Mouse (Mus musculus) hindbrain, postnatal 0 days (tissue): ENCODE data around the gene Atp5s. TPM values are rescaled to one million over a fixed set of nuclear protein-coding genes. Genes with fewer than 3 reads are reported as not detected.

Experiments used
- ATAC-seq: fragments of 200-750 bp; cut with Nextera tagmentation; 2 replicates; pipeline ENCODE4 v1.8.0; 2017; ENCODE audit warnings: mild to moderate bottlenecking, moderate TSS enrichment, moderate library complexity
- DNase-seq: peaks from one replicate; pipeline ENCODE4 v3.0.0-alpha.2; 2015; ENCODE audit warnings: low spot score
- H3K27ac ChIP-seq: fragments of 300-500 bp; sonication (generic); 2 replicates; pipeline ENCODE4 v1.5.1; 2014; ENCODE audit warnings: mild to moderate bottlenecking
- H3K27me3 ChIP-seq: fragments of 300-500 bp; sonication (generic); 2 replicates; pipeline ENCODE4 v1.6.1; 2014; ENCODE audit warnings: low read length, mixed read lengths; ENCODE audit not compliant: insufficient read depth
- H3K36me3 ChIP-seq: fragments of 300-500 bp; sonication (generic); 2 replicates; pipeline ENCODE4 v1.6.1; 2014; ENCODE audit warnings: low read length, mixed read lengths; ENCODE audit not compliant: insufficient read depth
- H3K4me1 ChIP-seq: fragments of 300-500 bp; sonication (generic); 2 replicates; pipeline ENCODE4 v1.6.1; 2014; ENCODE audit warnings: antibody characterized with exemption, low read length, mixed read lengths; ENCODE audit not compliant: insufficient read depth
- H3K4me2 ChIP-seq: fragments of 300-500 bp; sonication (generic); 2 replicates; pipeline ENCODE4 v1.6.1; 2014; ENCODE audit warnings: low read depth, mild to moderate bottlenecking, low read length, moderate library complexity, mixed read lengths
- H3K4me3 ChIP-seq: fragments of 300-500 bp; sonication (generic); 2 replicates; pipeline ENCODE4 v1.5.1; 2014; ENCODE audit warnings: low read length
- H3K9ac ChIP-seq: fragments of 300-500 bp; sonication (generic); replicated peaks from 2 replicates; pipeline ENCODE4 v1.6.1; 2014; ENCODE audit warnings: mild to moderate bottlenecking, low read length, moderate library complexity, mixed read lengths
- H3K9me3 ChIP-seq: fragments of 300-500 bp; sonication (generic); 2 replicates; pipeline ENCODE4 v1.6.1; 2016; ENCODE audit warnings: low read length, mixed read lengths
- CTCF ChIP-seq: IDR thresholded peaks from 2 replicates; pipeline ENCODE4 v1.5.1; 2016; ENCODE audit warnings: antibody characterized with exemption, control low read depth, low read depth
- WGBS: fragments of 180-500 bp; shearing (Covaris S2); extraction: QIAGEN DNeasy Blood & Tissue Kit; methylation state at CpG from one replicate; pipeline ENCODE4 v1.1.7; 2014; 5-methylcytosine and 5-hydroxymethylcytosine counted together
- polyA plus RNA-seq: library from polyadenylated mRNA; unstranded; fragments of >200 nt; fragmentation: Nextera tagmentation; extraction: Ambion mirVana; gene quantifications from 2 replicates; pipeline ENCODE4 v1.2.1, GENCODE M21; 2015
- total RNA-seq: library from RNA; depleted of rRNA; stranded (reverse); fragments of >200 nt; gene quantifications from 2 replicates; pipeline ENCODE4 v1.2.3, GENCODE M21; 2014

Gene Atp5s
- total and polyA plus RNA-seq, 2 experiments from 2014 or later, result 33.5 to 38.9 TPM

DNA sequence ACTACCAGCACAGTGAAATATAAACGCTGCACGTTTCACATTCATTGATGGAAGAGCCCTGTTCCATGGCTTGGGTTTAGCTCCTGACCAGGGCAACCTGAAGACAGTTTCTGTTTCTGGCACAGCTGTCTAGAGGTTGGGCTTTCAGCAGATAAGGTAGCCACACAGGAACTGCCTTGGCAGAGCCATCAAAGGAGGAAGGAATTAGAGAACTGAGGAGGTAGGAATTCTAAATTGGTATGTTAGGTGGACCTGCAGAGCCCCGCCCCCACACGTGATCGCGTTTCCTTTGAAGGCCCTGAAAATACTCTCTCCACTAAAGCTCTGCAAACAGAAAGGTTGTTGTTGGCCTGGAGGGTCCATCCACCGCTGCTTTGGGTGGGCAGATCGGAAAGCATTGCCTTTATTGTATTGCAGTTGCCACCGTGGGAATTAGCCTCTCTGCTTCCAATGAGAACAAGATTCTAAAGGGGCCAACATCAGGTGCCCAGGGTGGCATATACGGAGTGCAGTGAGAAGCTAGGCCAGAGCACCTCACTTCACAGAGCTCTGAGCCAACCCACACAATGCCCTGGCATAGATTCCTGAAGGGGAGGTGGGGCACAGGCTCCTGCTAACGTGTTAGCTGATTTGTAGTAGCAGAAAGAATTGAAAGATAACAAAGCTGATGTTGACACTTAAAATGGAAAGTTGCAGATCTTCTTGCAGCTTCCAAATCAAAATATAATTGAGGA, 52.0 kb downstream of the Atp5s start:
- H3K4me2 ChIP-seq, result no peak overlapping the region
- no peak for ATAC-seq

DNA sequence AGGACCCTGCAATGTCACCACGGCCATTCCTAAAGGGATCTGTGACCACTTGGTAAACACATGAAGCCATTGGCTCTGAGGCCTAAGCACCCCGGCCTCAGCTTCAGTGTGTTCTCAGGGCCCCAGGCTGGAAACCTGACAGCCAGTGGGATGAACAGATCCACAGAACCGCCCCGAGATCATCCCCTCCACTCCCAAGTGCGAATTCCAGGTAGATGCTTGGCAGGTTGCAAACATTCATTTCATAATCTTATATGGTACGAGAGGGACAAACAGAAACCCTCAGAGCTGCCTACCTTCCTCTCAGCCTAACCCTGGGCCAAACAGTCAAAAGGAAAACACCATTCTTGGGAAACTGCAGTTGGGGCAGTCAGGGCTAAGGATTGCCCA, 52.6 kb downstream of the Atp5s start:
- WGBS, result 95% methylated on average over 6 of the region's 6 CpGs
- H3K4me1 ChIP-seq, result no peaks in the 10 kb centered on the region
- ATAC-seq (no peak), DNase-seq (no peak)
- H3K9ac ChIP-seq, result no peak overlapping the region
- no peak overlapping the region for H3K4me2 ChIP-seq
- no peaks in the 10 kb centered on the region for H3K36me3 ChIP-seq
- TF ChIP-seq CTCF, result no peak
- H3K27ac ChIP-seq, result no peak overlapping the region
- H3K9me3 ChIP-seq, result no peaks in the 10 kb centered on the region
- no peaks in the 10 kb centered on the region for H3K27me3 ChIP-seq
- H3K4me3 ChIP-seq, result no peak overlapping the region

More for the DNA sequence above, 52.0 kb downstream of the Atp5s start:
- no peaks in the 10 kb centered on the region for H3K27me3 ChIP-seq
- 76% methylated on average over 11 of the region's 11 CpGs for WGBS
- H3K4me1 ChIP-seq, result no peaks in the 10 kb centered on the region
- DNase-seq, result no peak
- H3K4me3 ChIP-seq, result no peak overlapping the region
- TF ChIP-seq CTCF, result no peak
- no peaks in the 10 kb centered on the region for H3K9me3 ChIP-seq
- no peaks in the 10 kb centered on the region for H3K36me3 ChIP-seq
- no peak overlapping the region for H3K27ac ChIP-seq
- no peak overlapping the region for H3K9ac ChIP-seq

DNA sequence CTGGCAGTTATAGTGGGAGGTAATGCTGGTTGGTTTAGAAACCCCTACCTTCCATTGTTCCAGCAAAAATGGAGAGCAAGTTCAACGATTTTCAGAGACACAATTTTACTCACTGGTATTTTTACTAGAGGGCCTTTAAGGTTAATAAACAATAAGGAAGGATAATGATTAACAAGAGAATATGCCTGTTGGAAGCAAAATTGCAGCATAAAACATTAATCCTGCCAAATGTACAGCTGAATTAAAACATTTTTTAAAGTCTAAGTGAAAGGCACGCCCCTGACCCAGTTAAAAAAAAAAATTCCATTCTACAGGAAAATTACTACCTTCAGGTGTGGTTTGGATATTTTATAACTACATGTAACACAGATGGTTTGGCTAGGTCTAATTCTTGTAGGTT, 53.2 kb downstream of the Atp5s start:
- no peak for DNase-seq
- Histone ChIP-seq H3K4me1 (no peaks in the 10 kb centered on the region), H3K4me3 (no peak overlapping the region), H3K27ac (no peak overlapping the region), H3K4me2 (no peak overlapping the region), H3K27me3 (no peaks in the 10 kb centered on the region), H3K9ac (no peak overlapping the region), H3K9me3 (no peaks in the 10 kb centered on the region), H3K36me3 (no peaks in the 10 kb centered on the region)
- no peak for ATAC-seq
- 72% methylated on average over 2 of the region's 2 CpGs for WGBS
- TF ChIP-seq CTCF, result no peak

DNA sequence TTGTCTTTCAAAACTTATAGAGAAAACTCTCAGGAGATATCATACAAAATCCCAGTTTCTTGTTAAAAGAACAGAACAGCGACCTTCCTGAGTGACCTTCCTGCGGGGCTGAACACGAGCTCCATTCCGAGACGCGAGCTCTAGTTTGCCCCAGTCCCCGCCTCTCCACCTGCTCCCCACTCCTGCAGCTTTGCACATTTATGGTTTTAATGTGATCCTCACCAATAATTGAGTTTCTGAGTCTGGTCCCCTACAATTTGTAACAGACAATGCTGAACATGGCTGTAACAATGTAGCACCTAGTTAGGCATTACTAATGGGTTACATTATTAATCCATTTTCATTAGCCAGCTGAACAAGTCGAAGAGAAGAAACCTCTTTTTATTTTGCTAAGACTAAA, 56.7 kb downstream of the Atp5s start:
- Histone ChIP-seq H3K9me3 (no peaks in the 10 kb centered on the region), H3K4me3 (no peak overlapping the region), H3K4me1 (no peaks in the 10 kb centered on the region), H3K4me2 (no peak overlapping the region), H3K27ac (no peak overlapping the region), H3K9ac (no peak overlapping the region), H3K36me3 (no peaks in the 10 kb centered on the region), H3K27me3 (no peaks in the 10 kb centered on the region)
- ATAC-seq, result no peak
- WGBS, result 65% methylated on average over 8 of the region's 8 CpGs
- DNase-seq, result no peak
- TF ChIP-seq CTCF, result no peak

DNA sequence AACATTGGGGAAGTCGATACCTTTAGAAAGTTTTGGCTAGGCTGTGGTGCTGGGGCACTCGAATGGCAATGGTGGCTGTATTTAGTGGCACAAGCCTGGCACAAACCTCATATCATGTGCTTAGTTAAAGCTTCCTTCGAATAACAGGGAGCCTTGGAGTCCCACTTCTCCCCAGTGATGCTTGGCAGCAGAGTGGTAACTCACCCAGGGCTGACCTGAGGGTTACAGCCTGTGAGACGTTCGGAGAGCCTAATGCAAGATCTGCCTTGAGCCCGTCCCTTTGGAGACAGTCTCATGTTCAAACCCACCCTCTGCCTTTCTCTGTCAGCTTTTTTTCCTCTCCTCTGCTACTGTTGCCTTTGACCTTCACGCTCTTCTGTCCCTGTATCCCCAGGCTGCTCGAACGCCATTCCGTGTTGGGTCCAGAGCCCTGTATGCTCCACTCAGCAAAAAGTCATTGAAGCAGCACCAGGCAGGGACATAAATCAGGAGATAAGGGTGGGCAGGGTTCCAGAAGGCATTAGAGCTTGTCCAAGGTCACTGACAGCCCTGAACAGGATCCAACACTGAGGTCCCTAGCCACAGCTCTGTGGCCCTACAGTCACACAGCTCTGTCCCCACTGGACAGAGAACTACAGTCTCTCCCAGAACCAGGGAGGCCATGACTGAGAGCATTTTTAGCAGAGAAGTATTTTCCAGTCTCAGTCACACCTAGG, 57.3 kb downstream of the Atp5s start:
- H3K27ac ChIP-seq, result no peak overlapping the region
- TF ChIP-seq CTCF, result no peak
- no peak overlapping the region for H3K4me3 ChIP-seq
- no peaks in the 10 kb centered on the region for H3K4me1 ChIP-seq
- no peaks in the 10 kb centered on the region for H3K9me3 ChIP-seq
- no peaks in the 10 kb centered on the region for H3K36me3 ChIP-seq
- no peak overlapping the region for H3K4me2 ChIP-seq
- peak; percentile 15 for DNase-seq
- no peak overlapping the region for H3K9ac ChIP-seq
- ATAC-seq, result 0 out of 2 replicates have a peak, but pooled peaks have one; percentile 24
- WGBS, result 70% methylated on average over 10 of the region's 10 CpGs
- H3K27me3 ChIP-seq, result no peaks in the 10 kb centered on the region

DNA sequence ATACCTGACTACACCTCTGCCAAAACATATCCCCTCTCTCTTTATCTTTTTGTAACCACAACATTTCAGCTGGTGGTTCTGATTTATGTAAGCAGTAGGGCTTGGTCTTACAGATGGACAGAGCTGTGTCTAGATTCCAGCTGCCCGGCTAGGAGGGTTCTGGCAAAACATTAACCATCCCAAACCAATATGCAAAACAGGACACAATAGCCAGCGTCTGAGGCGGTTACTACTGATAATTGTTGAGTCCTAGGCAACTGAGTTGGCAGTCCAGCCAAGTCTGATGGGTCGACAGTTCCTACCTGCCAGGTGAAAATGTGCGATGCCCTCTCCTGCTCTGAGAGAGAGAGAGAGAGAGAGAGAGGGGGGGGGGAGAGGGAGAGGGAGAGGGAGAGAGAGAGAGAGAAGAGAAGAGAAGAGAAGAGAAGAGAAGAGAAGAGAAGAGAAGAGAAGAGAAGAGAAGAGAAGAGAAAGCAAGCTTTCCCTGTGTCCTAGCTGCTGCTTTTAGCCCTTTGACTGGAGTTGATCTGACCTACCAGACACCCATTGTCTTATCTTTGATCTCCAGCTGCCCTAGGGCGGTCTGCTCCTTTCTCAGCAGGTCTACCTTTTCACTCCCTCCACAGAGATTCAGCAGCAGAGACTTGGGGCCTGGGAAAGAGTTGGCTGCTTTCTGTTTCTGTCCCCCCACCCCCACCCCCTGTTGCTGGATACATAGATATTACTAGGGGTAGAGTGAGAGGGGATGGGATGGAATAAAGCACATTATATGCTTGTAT, 58.7 kb downstream of the Atp5s start:
- H3K4me1 ChIP-seq, result no peaks in the 10 kb centered on the region
- no peak overlapping the region for H3K9ac ChIP-seq
- H3K4me3 ChIP-seq, result no peak overlapping the region
- WGBS, result 50% methylated on average over 6 of the region's 6 CpGs
- no peak overlapping the region for H3K4me2 ChIP-seq
- no peaks in the 10 kb centered on the region for H3K27me3 ChIP-seq
- TF ChIP-seq CTCF, result no peak
- DNase-seq (no peak), ATAC-seq (no peak)
- no peaks in the 10 kb centered on the region for H3K36me3 ChIP-seq
- no peak overlapping the region for H3K27ac ChIP-seq
- no peaks in the 10 kb centered on the region for H3K9me3 ChIP-seq
